Mouse (Mus musculus): ENCODE data around the gene Krt82. TPM values are rescaled to one million over a fixed set of nuclear protein-coding genes. Genes with fewer than 3 reads are reported as not detected.
"Not testable (repeated sequence)": the region's sequence is repeated elsewhere in the genome, so short reads cannot be mapped to it uniquely, and the experiment has no call there.

Gene Krt82
- total RNA-seq, 1 experiment from 2014 or later: not detected

GRCm38 (mm10) chr15:101517161-101517560, 33.3 kb downstream of the Krt82 start, which contains the start of gene Gm49425:
Gm49425 (minus strand) TSS chr15:101517261.
- not testable (repeated sequence) for DNase-seq

- DNase-seq: no peak
Observed at GRCm38 (mm10) chr15:101508247-101508646, 42.2 kb downstream of the Krt82 start.

GRCm38 (mm10) chr15:101506896-101507758, 43.3 kb downstream of the Krt82 start:
- DNase-seq: no peak

- peak; percentile 67 for DNase-seq
Observed at GRCm38 (mm10) chr15:101497181-101497580, 53.3 kb downstream of the Krt82 start.

- DNase-seq: no peak
Observed at GRCm38 (mm10) chr15:101495266-101495665, 55.2 kb downstream of the Krt82 start.

GRCm38 (mm10) chr15:101494203-101494602, 56.3 kb downstream of the Krt82 start:
- no peak for DNase-seq

- DNase-seq: no peak
Observed at GRCm38 (mm10) chr15:101493713-101494112, 56.8 kb downstream of the Krt82 start.

- DNase-seq: no peak
Observed at GRCm38 (mm10) chr15:101492718-101493117, 57.7 kb downstream of the Krt82 start.

- no peak for DNase-seq
Observed at GRCm38 (mm10) chr15:101491431-101491830, 59.0 kb downstream of the Krt82 start, which contains the start of gene Krt83. Krt83 (minus strand) TSS chr15:101491512.

Small RNAs within 50 kb of the gene (microRNA-seq; reads per million reads assigned to microRNA genes)
- gene Gm44393: 0 reads per million in 2 experiments
- 0 reads per million in 2 experiments for gene Gm44460

Other genes starting within 250 kb of the Krt82 start
- gene Krt80, start 180.5 kb downstream of the Krt82 start, total RNA-seq (2021): 1.0 and 1.3 TPM in 2 replicates
- 0.67 and 0.76 TPM in 2 replicates for gene Krt7, start 139.6 kb downstream of the Krt82 start, total RNA-seq (2021)
- gene Krt87, start 111.9 kb downstream of the Krt82 start, total RNA-seq (2021): not detected in 2 replicates
- gene Krt88, start 102.9 kb downstream of the Krt82 start, total RNA-seq (2021): not detected in 2 replicates
- gene Krt81, start 86.9 kb downstream of the Krt82 start, total RNA-seq (2021): not detected in 2 replicates
- not detected in 2 replicates for gene Krt86, start 77.2 kb downstream of the Krt82 start, total RNA-seq (2021)
- not detected in 2 replicates for gene Krt83, start 59.2 kb downstream of the Krt82 start, total RNA-seq (2021)
- not detected in 2 replicates for gene Gm49425, start 33.4 kb downstream of the Krt82 start, total RNA-seq (2021)
- gene Krt84, start 17.8 kb downstream of the Krt82 start, total RNA-seq (2021): not detected in 2 replicates
- gene Krt90, start 12.3 kb upstream of the Krt82 start, total RNA-seq (2021): not detected in 2 replicates
- gene Krt75, start 23.2 kb upstream of the Krt82 start, total RNA-seq (2021): not detected in 2 replicates
- gene Gm5414, start 77.5 kb upstream of the Krt82 start, total RNA-seq (2021): not detected in 2 replicates
- gene Gm5478, start 96.7 kb upstream of the Krt82 start, total RNA-seq (2021): not detected in 2 replicates
- gene Krt6b, start 129.6 kb upstream of the Krt82 start, total RNA-seq (2021): not detected in 2 replicates
- gene Krt6a, start 143.6 kb upstream of the Krt82 start, total RNA-seq (2021): not detected in 2 replicates
- gene Krt5, start 162.2 kb upstream of the Krt82 start, total RNA-seq (2021): not detected in 2 replicates
- gene Krt71, start 192.4 kb upstream of the Krt82 start, total RNA-seq (2021): not detected in 2 replicates
- gene Krt72, start 235.8 kb upstream of the Krt82 start, total RNA-seq (2021): not detected in 2 replicates